24 mouse cellular contexts compared by ENCODE assay signal in genomic region chr8:31444834-31445233, GRCm38 (mm10).
DNase-seq lines count a peak whose midpoint lies in the region; ATAC-seq lines count a peak whose summit lies in the region.
"Had no signal": no experiment of that assay in that cellular context is flagged by ENCODE, and none has a peak within 500 bp of the region (broad histone marks: within the 10 kb centered on the region; RNA-seq: fewer than 3 reads in every experiment).

No protein-coding gene starts in this region.

- no peaks in the 10 kb centered on the region for H3K27me3 ChIP-seq in forebrain, embryonic 13.5 days
- H3K27me3 ChIP-seq in forebrain, embryonic 16.5 days (replicated peaks; ENCODE audit: control insufficient read depth, insufficient read depth, low read length), result no peaks in the 10 kb centered on the region
- no peaks in the 10 kb centered on the region for H3K27me3 ChIP-seq in midbrain, embryonic 14.5 days (ENCODE audit: control insufficient read depth, insufficient read depth, low read length)
- no peaks in the 10 kb centered on the region for H3K27me3 ChIP-seq in midbrain, embryonic 10.5 days (ENCODE audit: low read depth, poor library complexity, severe bottlenecking)
- no peaks in the 10 kb centered on the region for H3K27me3 ChIP-seq in forebrain, embryonic 14.5 days (replicated peaks; ENCODE audit: control insufficient read depth, insufficient read depth, low read length)
- no peaks in the 10 kb centered on the region for H3K27me3 ChIP-seq in stomach, embryonic 15.5 days (replicated peaks)
- H3K27me3 ChIP-seq: embryonic facial prominence, embryonic 13.5 days; heart, embryonic 15.5 days; hindbrain, embryonic 13.5 days; kidney, embryonic 15.5 days; limb, embryonic 15.5 days; neural tube, embryonic 12.5 days had no signal

- no peaks in the 10 kb centered on the region for H3K9me3 ChIP-seq in forebrain, embryonic 13.5 days (replicated peaks)
- no peaks in the 10 kb centered on the region for H3K9me3 ChIP-seq in forebrain, embryonic 16.5 days (ENCODE audit: control insufficient read depth, low read length)
- H3K9me3 ChIP-seq in midbrain, embryonic 14.5 days (ENCODE audit: control insufficient read depth, low read length), result no peaks in the 10 kb centered on the region
- H3K9me3 ChIP-seq in midbrain, embryonic 10.5 days (replicated peaks), result no peaks in the 10 kb centered on the region
- H3K9me3 ChIP-seq in forebrain, embryonic 14.5 days (replicated peaks; ENCODE audit: control insufficient read depth, low read length), result no peaks in the 10 kb centered on the region
- no peaks in the 10 kb centered on the region for H3K9me3 ChIP-seq in stomach, embryonic 15.5 days
- H3K9me3 ChIP-seq: embryonic facial prominence, embryonic 13.5 days; heart, embryonic 15.5 days; hindbrain, embryonic 13.5 days; kidney, embryonic 15.5 days; limb, embryonic 15.5 days; neural tube, embryonic 12.5 days had no signal

- peak; percentile 57; the same call in 1 of the 2 replicates for ATAC-seq in forebrain, embryonic 13.5 days
- no peak for ATAC-seq in forebrain, embryonic 16.5 days
- ATAC-seq in midbrain, embryonic 14.5 days (ENCODE audit: low FRiP score, low TSS enrichment), result no peak
- ATAC-seq in forebrain, embryonic 14.5 days, result peak; percentile 73
- ATAC-seq in stomach, embryonic 15.5 days (ENCODE audit: insufficient read depth, low FRiP score, low read depth), result peak; percentile 91

- WGBS in forebrain, embryonic 13.5 days, result 9% methylated on average over 1 of the region's 1 CpGs
- WGBS in forebrain, embryonic 16.5 days, result 3% methylated on average over 1 of the region's 1 CpGs
- WGBS in midbrain, embryonic 14.5 days, result 2% methylated on average over 1 of the region's 1 CpGs
- WGBS in midbrain, embryonic 10.5 days, result 8% methylated on average over 1 of the region's 1 CpGs
- 6% methylated on average over 1 of the region's 1 CpGs for WGBS in forebrain, embryonic 14.5 days
- WGBS in stomach, embryonic 15.5 days, result 29% methylated on average over 1 of the region's 1 CpGs

- H3K4me1 ChIP-seq in forebrain, embryonic 13.5 days, result peaks cover 4% of the 10 kb centered on the region; the same call in 1 of the 2 replicates
- peaks cover 2% of the 10 kb centered on the region for H3K4me1 ChIP-seq in forebrain, embryonic 16.5 days (replicated peaks; ENCODE audit: control insufficient read depth, insufficient read depth, low read length)
- no peaks in the 10 kb centered on the region for H3K4me1 ChIP-seq in midbrain, embryonic 14.5 days (ENCODE audit: control insufficient read depth, insufficient read depth, low read length)
- peaks cover 15% of the 10 kb centered on the region for H3K4me1 ChIP-seq in midbrain, embryonic 10.5 days
- H3K4me1 ChIP-seq in forebrain, embryonic 14.5 days (ENCODE audit: control insufficient read depth, insufficient read depth, low read length), result no peaks in the 10 kb centered on the region
- no peaks in the 10 kb centered on the region for H3K4me1 ChIP-seq in stomach, embryonic 15.5 days
- H3K4me1 ChIP-seq: heart, embryonic 15.5 days; hindbrain, embryonic 13.5 days; kidney, embryonic 15.5 days; limb, embryonic 15.5 days; neural tube, embryonic 12.5 days had no signal

- no peak overlapping the region for H3K27ac ChIP-seq in forebrain, embryonic 13.5 days
- no peak overlapping the region for H3K27ac ChIP-seq in forebrain, embryonic 16.5 days (ENCODE audit: low read length)
- H3K27ac ChIP-seq in midbrain, embryonic 14.5 days (replicated peaks; ENCODE audit: low read depth, low read length), result no peak overlapping the region
- no peak overlapping the region for H3K27ac ChIP-seq in midbrain, embryonic 10.5 days (replicated peaks)
- H3K27ac ChIP-seq in forebrain, embryonic 14.5 days (ENCODE audit: low read depth, low read length), result no peak overlapping the region
- no peak overlapping the region for H3K27ac ChIP-seq in stomach, embryonic 15.5 days
- H3K27ac ChIP-seq: embryonic facial prominence, embryonic 13.5 days; heart, embryonic 15.5 days; hindbrain, embryonic 13.5 days; kidney, embryonic 15.5 days; left cerebral cortex, adult 2 months; limb, embryonic 15.5 days; neural tube, embryonic 12.5 days had no signal

- H3K4me2 ChIP-seq in forebrain, embryonic 13.5 days, result no peak overlapping the region
- H3K4me2 ChIP-seq in forebrain, embryonic 16.5 days (ENCODE audit: low read length), result no peak overlapping the region
- no peak overlapping the region for H3K4me2 ChIP-seq in midbrain, embryonic 14.5 days (ENCODE audit: low read length)
- no peak overlapping the region for H3K4me2 ChIP-seq in forebrain, embryonic 14.5 days (ENCODE audit: low read length)
- no peak overlapping the region for H3K4me2 ChIP-seq in stomach, embryonic 15.5 days
- H3K4me2 ChIP-seq: embryonic facial prominence, embryonic 13.5 days; heart, embryonic 15.5 days; hindbrain, embryonic 13.5 days; kidney, embryonic 15.5 days; limb, embryonic 15.5 days; neural tube, embryonic 12.5 days had no signal

- no peak overlapping the region for H3K9ac ChIP-seq in forebrain, embryonic 13.5 days
- H3K9ac ChIP-seq in forebrain, embryonic 16.5 days (replicated peaks; ENCODE audit: low read depth, low read length), result no peak overlapping the region
- H3K9ac ChIP-seq in midbrain, embryonic 14.5 days (replicated peaks; ENCODE audit: low read length), result no peak overlapping the region
- H3K9ac ChIP-seq in forebrain, embryonic 14.5 days (ENCODE audit: low read length), result no peak overlapping the region
- H3K9ac ChIP-seq in stomach, embryonic 15.5 days, result no peak overlapping the region
- H3K9ac ChIP-seq: embryonic facial prominence, embryonic 13.5 days; heart, embryonic 15.5 days; hindbrain, embryonic 13.5 days; kidney, embryonic 15.5 days; limb, embryonic 15.5 days; neural tube, embryonic 12.5 days had no signal

- peak; percentile 42 for DNase-seq in midbrain, embryonic 14.5 days
- DNase-seq in midbrain, embryonic 10.5 days (ENCODE audit: low spot score), result no peak
- peak; percentile 63 for DNase-seq in forebrain, embryonic 14.5 days (ENCODE audit: low spot score)
- no peak for DNase-seq in left cerebral cortex, adult 11 months (ENCODE audit: low spot score)
- no peak for DNase-seq in spleen, adult 18-20 months
- DNase-seq: adrenal gland, postnatal 25 days; cerebellum, adult 9-10 months; heart, postnatal 36 days; kidney, adult 11 months; kidney, postnatal 4 days; left cerebral cortex, postnatal 4 days; lung, adult 18-20 months; lung, postnatal 4 days; right cerebral cortex, postnatal 25 days had no signal

- H3K36me3 ChIP-seq in forebrain, embryonic 13.5 days (ENCODE audit: poor library complexity, severe bottlenecking), result no peaks in the 10 kb centered on the region
- no peaks in the 10 kb centered on the region for H3K36me3 ChIP-seq in forebrain, embryonic 16.5 days (ENCODE audit: control insufficient read depth, insufficient read depth)
- H3K36me3 ChIP-seq in midbrain, embryonic 14.5 days (ENCODE audit: control insufficient read depth, insufficient read depth, low read length), result no peaks in the 10 kb centered on the region
- no peaks in the 10 kb centered on the region for H3K36me3 ChIP-seq in midbrain, embryonic 10.5 days
- no peaks in the 10 kb centered on the region for H3K36me3 ChIP-seq in forebrain, embryonic 14.5 days (ENCODE audit: control insufficient read depth, insufficient read depth, low read length)
- no peaks in the 10 kb centered on the region for H3K36me3 ChIP-seq in stomach, embryonic 15.5 days
- H3K36me3 ChIP-seq: embryonic facial prominence, embryonic 13.5 days; heart, embryonic 15.5 days; hindbrain, embryonic 13.5 days; kidney, embryonic 15.5 days; limb, embryonic 15.5 days; neural tube, embryonic 12.5 days had no signal

- H3K4me3 ChIP-seq in forebrain, embryonic 13.5 days, result no peak overlapping the region
- no peak overlapping the region for H3K4me3 ChIP-seq in forebrain, embryonic 16.5 days (replicated peaks; ENCODE audit: low read length)
- no peak overlapping the region for H3K4me3 ChIP-seq in midbrain, embryonic 14.5 days (replicated peaks; ENCODE audit: low read depth, low read length)
- no peak overlapping the region for H3K4me3 ChIP-seq in midbrain, embryonic 10.5 days
- H3K4me3 ChIP-seq in forebrain, embryonic 14.5 days (ENCODE audit: low read depth, low read length), result no peak overlapping the region
- H3K4me3 ChIP-seq in stomach, embryonic 15.5 days (replicated peaks), result no peak overlapping the region
- H3K4me3 ChIP-seq: embryonic facial prominence, embryonic 13.5 days; heart, embryonic 15.5 days; hindbrain, embryonic 13.5 days; kidney, embryonic 15.5 days; left cerebral cortex, adult 2 months; limb, embryonic 15.5 days; neural tube, embryonic 12.5 days had no signal

Comparison
In these comparisons a context has a peak if more than half of its experiments do, and no peak if none do; other contexts are left out.
1. ATAC-seq: peak in forebrain, embryonic 13.5 days (single experiment), forebrain, embryonic 14.5 days (single experiment) and stomach, embryonic 15.5 days (single experiment); none in forebrain, embryonic 16.5 days (single experiment) and midbrain, embryonic 14.5 days (single experiment).
2. DNase-seq: peak in midbrain, embryonic 14.5 days (single experiment) and forebrain, embryonic 14.5 days (single experiment); none in midbrain, embryonic 10.5 days (single experiment), left cerebral cortex, adult 11 months (single experiment) and spleen, adult 18-20 months (0 of 2).